Mouse (Mus musculus) thymus, adult 2 months (tissue): ENCODE data around the gene Ptprj. TPM values are rescaled to one million over a fixed set of nuclear protein-coding genes. Genes with fewer than 3 reads are reported as not detected.

ENCODE experiments used
- DNase-seq: peaks from one replicate; pipeline ENCODE4 v3.0.0; 2021
- H3K27ac ChIP-seq: fragments of 200-500 bp; 2 replicates; pipeline ENCODE4 v1.5.1; 2012; ENCODE audit warnings: low read length, control low read depth; ENCODE audit not compliant: control insufficient read depth, insufficient read depth
- H3K27me3 ChIP-seq: fragments of 200-500 bp; 2 replicates; pipeline ENCODE4 v1.6.1; 2012; ENCODE audit warnings: mild to moderate bottlenecking, low read length, moderate library complexity, mixed read lengths; ENCODE audit not compliant: control insufficient read depth, insufficient read depth
- H3K36me3 ChIP-seq: fragments of 200-500 bp; 2 replicates; pipeline ENCODE4 v1.6.1; 2012; ENCODE audit warnings: mild to moderate bottlenecking, low read length, moderate library complexity; ENCODE audit not compliant: control insufficient read depth, insufficient read depth
- H3K4me1 ChIP-seq: fragments of 200-500 bp; replicated peaks from 2 replicates; pipeline ENCODE4 v1.6.1; 2012; ENCODE audit warnings: low read length; ENCODE audit not compliant: control insufficient read depth, insufficient read depth
- H3K4me3 ChIP-seq: fragments of 200-500 bp; 2 replicates; pipeline ENCODE4 v1.5.1; 2012; ENCODE audit warnings: mild to moderate bottlenecking, low read length, control low read depth, moderate library complexity; ENCODE audit not compliant: control insufficient read depth, insufficient read depth
- CTCF ChIP-seq: fragments of 200-500 bp; IDR thresholded peaks from 2 replicates; pipeline ENCODE4 v1.5.1; 2012; ENCODE audit warnings: mild to moderate bottlenecking, control low read depth, low read length, moderate library complexity, borderline replicate concordance; ENCODE audit not compliant: control insufficient read depth, poor library complexity, insufficient read depth; ENCODE audit errors: extremely low read depth
- POLR2A ChIP-seq: fragments of 200-500 bp; IDR thresholded peaks from 2 replicates; pipeline ENCODE4 v1.6.1; 2012; ENCODE audit warnings: mild to moderate bottlenecking, low read length, control low read depth, moderate library complexity; ENCODE audit not compliant: control insufficient read depth, poor library complexity, insufficient read depth; ENCODE audit errors: extremely low read depth
- WGBS: fragments of 180-500 bp; shearing (Covaris S2); methylation state at CpG from one replicate; pipeline ENCODE4 v1.1.7; 2018; 5-methylcytosine and 5-hydroxymethylcytosine counted together
- polyA plus RNA-seq: library from polyadenylated mRNA; depleted of rRNA; stranded (reverse); fragments of >200 nt; gene quantifications from 2 replicates; pipeline ENCODE4 v1.2.3, GENCODE M21; 2012

Ptprj gene
- polyA plus RNA-seq, 1 experiment = 5.0 TPM

- peaks cover 20% of the 10 kb centered on the region for H3K4me1 ChIP-seq
- WGBS = 81% methylated on average over 6 of the region's 6 CpGs
These were observed 20.1 kb downstream of the Ptprj start for GRCm38 (mm10) chr2:90560197-90560843.

GRCm38 (mm10) chr2:90559688-90560196 lies 20.7 kb downstream of the Ptprj start:
- 65% methylated on average over 12 of the region's 12 CpGs for WGBS
- H3K4me3 ChIP-seq = no peak overlapping the region
- TF ChIP-seq CTCF = no peak
- no peak for TF ChIP-seq POLR2A
- no peaks in the 10 kb centered on the region for H3K36me3 ChIP-seq
- DNase-seq = no peak
- no peaks in the 10 kb centered on the region for H3K27me3 ChIP-seq
- H3K4me1 ChIP-seq = peaks cover 18% of the 10 kb centered on the region
- no peak overlapping the region for H3K27ac ChIP-seq

More at GRCm38 (mm10) chr2:90560197-90560843, 20.1 kb downstream of the Ptprj start:
- H3K27me3 ChIP-seq = no peaks in the 10 kb centered on the region
- no peak for TF ChIP-seq POLR2A
- no peak for TF ChIP-seq CTCF
- no peak overlapping the region for H3K4me3 ChIP-seq
- H3K36me3 ChIP-seq = no peaks in the 10 kb centered on the region
- H3K27ac ChIP-seq = no peak overlapping the region
- no peak for DNase-seq

GRCm38 (mm10) chr2:90559015-90559687 lies 21.3 kb downstream of the Ptprj start:
- Histone ChIP-seq H3K27me3 (no peaks in the 10 kb centered on the region), H3K4me1 (peaks cover 16% of the 10 kb centered on the region), H3K27ac (no peak overlapping the region), H3K4me3 (no peak overlapping the region), H3K36me3 (no peaks in the 10 kb centered on the region)
- TF ChIP-seq POLR2A = no peak
- no peak for TF ChIP-seq CTCF
- 71% methylated on average over 2 of the region's 2 CpGs for WGBS
- DNase-seq = no peak

- TF ChIP-seq CTCF (no peak), POLR2A (no peak)
- Histone ChIP-seq H3K27ac (no peak overlapping the region), H3K4me3 (no peak overlapping the region), H3K4me1 (peaks cover 21% of the 10 kb centered on the region), H3K27me3 (no peaks in the 10 kb centered on the region), H3K36me3 (no peaks in the 10 kb centered on the region)
- 97% methylated on average over 11 of the region's 11 CpGs for WGBS
- no peak for DNase-seq
These were observed 22.1 kb downstream of the Ptprj start for GRCm38 (mm10) chr2:90558361-90558760.

GRCm38 (mm10) chr2:90557913-90558312 lies 22.5 kb downstream of the Ptprj start:
- 71% methylated on average over 3 of the region's 3 CpGs for WGBS
- TF ChIP-seq CTCF = no peak
- no peak for TF ChIP-seq POLR2A
- Histone ChIP-seq H3K36me3 (no peaks in the 10 kb centered on the region), H3K27me3 (no peaks in the 10 kb centered on the region), H3K4me1 (peaks cover 21% of the 10 kb centered on the region), H3K27ac (no peak overlapping the region), H3K4me3 (no peak overlapping the region)
- DNase-seq = no peak

GRCm38 (mm10) chr2:90555744-90556143 lies 24.7 kb downstream of the Ptprj start:
- Histone ChIP-seq H3K4me3 (no peak overlapping the region), H3K36me3 (no peaks in the 10 kb centered on the region), H3K27ac (no peak overlapping the region), H3K4me1 (peaks cover 19% of the 10 kb centered on the region), H3K27me3 (no peaks in the 10 kb centered on the region)
- 75% methylated on average over 5 of the region's 5 CpGs for WGBS
- TF ChIP-seq CTCF = no peak
- TF ChIP-seq POLR2A = no peak
- DNase-seq = no peak

GRCm38 (mm10) chr2:90554806-90555205 lies 25.6 kb downstream of the Ptprj start:
- Histone ChIP-seq H3K4me3 (no peak overlapping the region), H3K4me1 (peaks cover 17% of the 10 kb centered on the region), H3K36me3 (no peaks in the 10 kb centered on the region), H3K27me3 (no peaks in the 10 kb centered on the region), H3K27ac (no peak overlapping the region)
- no peak for DNase-seq
- TF ChIP-seq CTCF = no peak
- no peak for TF ChIP-seq POLR2A
- 89% methylated on average over 4 of the region's 4 CpGs for WGBS
